Mouse (Mus musculus): ENCODE measurements at regions not wholly inside any gene's neighbourhood (a gene's known extent, or its start where the extent isn't known, plus 50 kb on each side); places are given as distances from the start of the nearest gene placed in this dataset.

DNA sequence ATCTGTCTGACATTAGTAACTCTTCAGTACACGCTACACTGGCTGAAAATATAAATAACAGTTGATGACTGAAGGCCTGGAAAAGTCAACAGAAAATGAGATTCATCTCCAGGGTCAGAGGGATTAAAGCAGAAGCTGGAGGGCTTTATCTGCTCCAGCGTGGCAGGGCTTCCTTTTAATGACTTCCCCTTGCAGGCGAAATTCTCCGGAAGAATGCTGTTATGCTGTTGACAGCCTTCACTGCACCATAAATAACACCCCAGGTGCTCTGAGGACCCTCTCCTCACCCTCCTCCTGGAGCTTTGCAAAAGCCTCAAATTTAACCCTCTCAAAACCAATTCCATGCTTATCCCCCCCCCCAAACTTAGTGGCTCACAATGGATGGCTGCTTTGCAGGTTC is 188.0 kb upstream of the Camk1g start:
- Histone ChIP-seq H3K9me3 (ENCODE audit: low read length) (no peaks in the 10 kb centered on the region), H3K36me3 (ENCODE audit: insufficient read depth, low read length) (no peaks in the 10 kb centered on the region), H3K4me1 (replicated peaks; ENCODE audit: low read depth, low read length) (no peaks in the 10 kb centered on the region), H3K27me3 (ENCODE audit: insufficient read depth, low read length) (peaks cover 4% of the 10 kb centered on the region; the same call in 1 of the 2 replicates), H3K4me3 (replicated peaks; ENCODE audit: low read length) (no peak overlapping the region)
- TF ChIP-seq NANOG (IDR thresholded peaks at IDR 0.05; ENCODE audit: borderline replicate concordance, low read length) (no peak), CTCF (conservative IDR thresholded peaks at IDR 0.05; ENCODE audit: low read length) (no peak), POU5F1 (IDR thresholded peaks at IDR 0.05; ENCODE audit: borderline replicate concordance, low read length) (no peak)

DNA sequence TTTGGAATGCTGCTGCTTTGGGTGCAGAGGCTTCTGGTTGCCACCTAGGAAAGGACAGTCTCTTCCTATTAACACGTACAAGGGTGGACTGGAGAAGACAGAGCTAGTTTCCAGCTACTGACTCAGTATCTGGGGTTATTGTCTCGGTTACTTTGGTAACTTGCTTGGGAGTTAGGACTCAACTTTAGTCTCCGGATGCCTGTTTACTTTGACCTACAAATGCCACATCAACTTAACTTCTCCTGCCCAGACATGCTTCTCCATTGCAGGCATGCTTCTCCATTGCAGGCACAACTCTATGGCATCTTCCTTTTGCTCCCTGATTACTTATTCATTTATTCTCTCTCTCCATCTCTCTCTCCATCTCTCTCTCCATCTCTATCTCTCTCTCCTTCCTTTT is 184.6 kb upstream of the Camk1g start:
- Histone ChIP-seq H3K36me3 (ENCODE audit: insufficient read depth, low read length) (no peaks in the 10 kb centered on the region), H3K4me1 (replicated peaks; ENCODE audit: low read depth, low read length) (peaks cover 18% of the 10 kb centered on the region), H3K4me3 (replicated peaks; ENCODE audit: low read length) (no peak overlapping the region), H3K9me3 (ENCODE audit: low read length) (no peaks in the 10 kb centered on the region), H3K27me3 (ENCODE audit: insufficient read depth, low read length) (peaks cover 4% of the 10 kb centered on the region; the same call in 1 of the 2 replicates)
- no peak for TF ChIP-seq NANOG (IDR thresholded peaks at IDR 0.05; ENCODE audit: borderline replicate concordance, low read length)
- no peak for TF ChIP-seq POU5F1 (IDR thresholded peaks at IDR 0.05; ENCODE audit: borderline replicate concordance, low read length)
- no peak for TF ChIP-seq CTCF (conservative IDR thresholded peaks at IDR 0.05; ENCODE audit: low read length)

DNA sequence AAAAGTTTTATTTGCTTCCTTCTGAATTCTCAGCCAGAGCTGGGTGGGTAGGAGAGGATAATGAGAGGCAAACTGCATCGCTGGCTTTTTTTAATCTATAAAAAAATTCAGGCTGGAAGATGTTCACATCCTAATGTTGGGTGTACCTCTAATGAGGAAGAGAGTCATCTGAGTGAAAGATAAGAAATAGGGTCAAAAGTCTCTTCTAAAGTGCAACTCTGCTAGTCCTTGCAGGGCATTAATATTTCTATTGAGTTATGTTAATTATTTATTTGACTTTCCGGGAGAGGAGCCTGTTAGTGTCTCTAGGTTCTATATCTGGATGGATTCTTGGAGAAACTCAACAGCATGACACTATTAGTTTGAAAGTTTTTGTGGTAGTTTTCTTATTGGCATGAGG is 182.2 kb upstream of the Camk1g start:
- TF ChIP-seq POU5F1 (IDR thresholded peaks at IDR 0.05; ENCODE audit: borderline replicate concordance, low read length), result no peak
- TF ChIP-seq NANOG (IDR thresholded peaks at IDR 0.05; ENCODE audit: borderline replicate concordance, low read length), result no peak
- TF ChIP-seq CTCF (conservative IDR thresholded peaks at IDR 0.05; ENCODE audit: low read length), result no peak
- Histone ChIP-seq H3K36me3 (ENCODE audit: insufficient read depth, low read length) (no peaks in the 10 kb centered on the region), H3K27me3 (ENCODE audit: insufficient read depth, low read length) (no peaks in the 10 kb centered on the region), H3K9me3 (ENCODE audit: low read length) (no peaks in the 10 kb centered on the region), H3K4me1 (replicated peaks; ENCODE audit: low read depth, low read length) (peaks cover 26% of the 10 kb centered on the region), H3K4me3 (replicated peaks; ENCODE audit: low read length) (no peak overlapping the region)

DNA sequence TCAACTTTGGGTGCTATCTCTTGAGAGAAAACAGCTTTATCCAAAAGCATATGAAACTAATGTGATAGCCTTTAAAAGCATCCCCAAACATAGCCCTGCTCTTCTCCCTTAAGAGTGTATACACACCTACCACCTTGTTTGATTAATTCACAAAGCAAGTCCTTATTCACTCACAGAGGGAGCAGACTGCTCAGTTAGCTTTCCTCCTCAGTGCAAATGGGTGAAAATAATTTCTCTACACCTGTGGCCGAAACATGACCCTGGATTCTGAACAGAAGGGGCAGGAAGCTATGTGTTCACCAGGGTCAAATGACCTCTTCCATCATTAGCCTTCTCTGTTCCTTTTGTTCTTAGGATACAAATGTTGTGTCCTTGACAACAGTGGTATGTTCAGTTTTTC is 181.2 kb upstream of the Camk1g start:
- H3K4me3 ChIP-seq (replicated peaks; ENCODE audit: low read length), result no peak overlapping the region
- TF ChIP-seq POU5F1 (IDR thresholded peaks at IDR 0.05; ENCODE audit: borderline replicate concordance, low read length) (no peak), NANOG (IDR thresholded peaks at IDR 0.05; ENCODE audit: borderline replicate concordance, low read length) (no peak), CTCF (conservative IDR thresholded peaks at IDR 0.05; ENCODE audit: low read length) (no peak)
- peaks cover 36% of the 10 kb centered on the region for H3K4me1 ChIP-seq (replicated peaks; ENCODE audit: low read depth, low read length)
- H3K27me3 ChIP-seq (ENCODE audit: insufficient read depth, low read length), result no peaks in the 10 kb centered on the region
- no peaks in the 10 kb centered on the region for H3K9me3 ChIP-seq (ENCODE audit: low read length)
- H3K36me3 ChIP-seq (ENCODE audit: insufficient read depth, low read length), result no peaks in the 10 kb centered on the region

DNA sequence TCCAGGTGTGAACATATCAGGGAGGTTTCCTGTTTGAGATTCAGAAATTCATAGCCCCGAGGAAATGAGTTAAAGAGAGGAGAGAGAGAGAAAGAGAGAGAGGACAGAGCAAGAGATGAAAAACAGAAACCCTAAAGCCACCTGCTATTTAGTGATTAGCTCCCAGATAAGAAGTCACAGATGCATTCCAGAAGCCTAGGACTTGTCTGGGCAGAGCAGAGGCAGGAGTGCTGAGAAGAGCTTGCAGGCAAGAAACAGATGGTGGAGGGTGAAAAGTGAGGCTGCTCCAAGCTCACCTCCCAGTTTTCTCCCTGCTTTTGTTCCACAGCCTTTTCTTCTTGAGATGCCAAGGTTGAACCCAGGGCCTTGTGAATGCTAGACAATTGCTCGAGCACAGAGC is 180.7 kb upstream of the Camk1g start:
- Histone ChIP-seq H3K27me3 (ENCODE audit: insufficient read depth, low read length) (no peaks in the 10 kb centered on the region), H3K4me1 (replicated peaks; ENCODE audit: low read depth, low read length) (peaks cover 42% of the 10 kb centered on the region), H3K4me3 (replicated peaks; ENCODE audit: low read length) (no peak overlapping the region), H3K9me3 (ENCODE audit: low read length) (no peaks in the 10 kb centered on the region), H3K36me3 (ENCODE audit: insufficient read depth, low read length) (no peaks in the 10 kb centered on the region)
- TF ChIP-seq CTCF (conservative IDR thresholded peaks at IDR 0.05; ENCODE audit: low read length) (no peak), POU5F1 (IDR thresholded peaks at IDR 0.05; ENCODE audit: borderline replicate concordance, low read length) (no peak), NANOG (IDR thresholded peaks at IDR 0.05; ENCODE audit: borderline replicate concordance, low read length) (no peak)

DNA sequence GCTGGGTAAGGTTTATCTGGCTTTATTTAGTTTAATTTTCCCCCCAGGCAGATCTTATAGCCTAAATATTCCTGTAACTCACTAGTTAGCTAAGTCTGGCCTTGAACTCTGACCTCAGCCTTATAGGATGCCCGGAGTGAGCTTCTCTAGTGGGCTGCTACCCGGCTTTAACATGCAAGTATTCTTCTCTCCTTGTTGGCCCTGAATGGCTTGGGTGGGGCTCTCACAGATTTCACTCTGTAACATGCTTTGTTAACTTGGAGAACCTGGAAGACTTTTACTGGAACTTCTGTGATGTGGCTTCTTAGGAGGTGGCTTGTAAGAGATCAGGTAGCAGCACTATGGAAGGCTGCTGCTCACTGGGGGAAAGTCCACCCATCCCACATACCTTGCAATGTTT is 177.3 kb upstream of the Camk1g start:
- peaks cover 74% of the 10 kb centered on the region for H3K4me1 ChIP-seq (replicated peaks; ENCODE audit: low read depth, low read length)
- TF ChIP-seq NANOG (IDR thresholded peaks at IDR 0.05; ENCODE audit: borderline replicate concordance, low read length), result no peak
- no peak for TF ChIP-seq CTCF (conservative IDR thresholded peaks at IDR 0.05; ENCODE audit: low read length)
- no peak for TF ChIP-seq POU5F1 (IDR thresholded peaks at IDR 0.05; ENCODE audit: borderline replicate concordance, low read length)
- H3K9me3 ChIP-seq (ENCODE audit: low read length), result no peaks in the 10 kb centered on the region
- H3K27me3 ChIP-seq (ENCODE audit: insufficient read depth, low read length), result no peaks in the 10 kb centered on the region
- H3K36me3 ChIP-seq (ENCODE audit: insufficient read depth, low read length), result no peaks in the 10 kb centered on the region
- H3K4me3 ChIP-seq (replicated peaks; ENCODE audit: low read length), result no peak overlapping the region

DNA sequence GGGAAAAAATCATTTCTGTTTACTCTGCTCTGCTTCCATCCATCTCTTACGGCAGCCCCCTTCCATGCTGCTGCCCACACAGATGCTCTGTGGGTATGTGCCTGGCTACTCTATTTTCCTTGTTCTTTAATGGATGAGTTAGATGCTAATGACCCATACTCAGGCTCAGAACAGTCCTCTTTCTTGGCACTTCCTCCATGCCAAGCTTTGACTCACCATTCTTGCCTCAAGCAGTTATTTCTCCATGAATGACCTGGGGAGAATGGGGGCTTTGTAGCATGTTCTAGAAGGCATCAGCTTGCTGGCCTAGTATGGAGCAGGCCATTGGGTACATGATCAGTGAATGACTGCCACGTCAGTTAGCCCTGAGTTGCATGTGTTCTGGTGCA is 175.9 kb upstream of the Camk1g start:
- H3K4me3 ChIP-seq (replicated peaks; ENCODE audit: low read length), result no peak overlapping the region
- no peaks in the 10 kb centered on the region for H3K9me3 ChIP-seq (ENCODE audit: low read length)
- TF ChIP-seq CTCF (conservative IDR thresholded peaks at IDR 0.05; ENCODE audit: low read length), result no peak
- no peak for TF ChIP-seq NANOG (IDR thresholded peaks at IDR 0.05; ENCODE audit: borderline replicate concordance, low read length)
- TF ChIP-seq POU5F1 (IDR thresholded peaks at IDR 0.05; ENCODE audit: borderline replicate concordance, low read length), result no peak
- no peaks in the 10 kb centered on the region for H3K27me3 ChIP-seq (ENCODE audit: insufficient read depth, low read length)
- no peaks in the 10 kb centered on the region for H3K36me3 ChIP-seq (ENCODE audit: insufficient read depth, low read length)
- peaks cover 78% of the 10 kb centered on the region for H3K4me1 ChIP-seq (replicated peaks; ENCODE audit: low read depth, low read length)

DNA sequence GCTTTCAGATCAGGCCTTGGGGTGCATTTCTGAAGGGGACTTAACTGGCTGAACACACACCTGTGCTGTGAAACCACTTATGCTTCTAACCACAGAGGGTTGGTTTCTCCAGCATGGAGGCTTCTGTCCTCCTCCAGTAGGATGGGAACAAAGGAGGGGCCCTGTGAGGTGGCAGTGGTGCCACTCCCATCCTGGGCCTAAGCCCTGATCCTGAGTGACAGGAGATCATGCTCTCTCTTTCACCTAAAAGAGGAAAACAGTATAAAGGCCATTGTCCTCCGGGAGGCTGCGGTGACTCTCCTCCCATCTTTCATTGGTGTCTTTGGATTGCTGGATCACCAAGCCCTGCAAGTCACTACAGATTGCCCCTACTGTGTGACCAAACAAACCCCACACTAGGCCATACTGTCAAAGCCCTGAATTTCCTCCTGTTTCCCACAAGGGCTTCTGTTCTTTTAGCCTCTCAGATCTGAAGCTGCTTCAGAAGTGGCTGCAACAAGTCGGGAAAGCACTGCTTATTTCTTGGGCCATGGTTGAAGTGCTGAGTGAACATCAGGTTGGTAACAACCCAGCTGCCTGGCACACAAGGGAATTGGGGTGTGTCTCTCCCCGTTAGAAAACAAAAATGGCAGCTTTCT is 175.4 kb upstream of the Camk1g start:
- Histone ChIP-seq H3K36me3 (ENCODE audit: insufficient read depth, low read length) (no peaks in the 10 kb centered on the region), H3K27me3 (ENCODE audit: insufficient read depth, low read length) (no peaks in the 10 kb centered on the region), H3K4me3 (replicated peaks; ENCODE audit: low read length) (no peak overlapping the region), H3K4me1 (replicated peaks; ENCODE audit: low read depth, low read length) (peaks cover 78% of the 10 kb centered on the region), H3K9me3 (ENCODE audit: low read length) (no peaks in the 10 kb centered on the region)
- no peak for TF ChIP-seq POU5F1 (IDR thresholded peaks at IDR 0.05; ENCODE audit: borderline replicate concordance, low read length)
- no peak for TF ChIP-seq CTCF (conservative IDR thresholded peaks at IDR 0.05; ENCODE audit: low read length)
- TF ChIP-seq NANOG (IDR thresholded peaks at IDR 0.05; ENCODE audit: borderline replicate concordance, low read length), result no peak

DNA sequence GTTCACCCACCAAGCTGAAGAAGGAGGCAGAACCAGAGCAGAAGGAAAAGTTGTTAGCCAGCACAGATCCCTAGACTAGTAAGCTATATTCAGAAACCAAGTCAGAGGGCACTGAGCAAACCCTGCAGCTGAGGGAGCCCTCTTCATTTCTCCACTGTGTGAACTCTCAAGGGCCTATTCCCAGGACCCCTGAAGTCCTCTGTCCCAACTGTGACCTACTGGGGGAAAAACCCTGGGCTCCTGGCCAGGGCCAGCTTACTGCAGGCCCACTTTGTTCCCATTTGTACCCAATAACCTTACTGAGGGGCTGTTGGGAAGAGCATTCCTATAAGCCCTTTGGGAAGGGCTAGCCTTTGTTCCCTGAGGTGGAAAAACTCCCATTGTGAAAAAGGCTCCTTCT is 174.7 kb upstream of the Camk1g start:
- Histone ChIP-seq H3K9me3 (ENCODE audit: low read length) (no peaks in the 10 kb centered on the region), H3K4me3 (replicated peaks; ENCODE audit: low read length) (no peak overlapping the region), H3K36me3 (ENCODE audit: insufficient read depth, low read length) (no peaks in the 10 kb centered on the region), H3K4me1 (replicated peaks; ENCODE audit: low read depth, low read length) (peaks cover 81% of the 10 kb centered on the region), H3K27me3 (ENCODE audit: insufficient read depth, low read length) (no peaks in the 10 kb centered on the region)
- no peak for TF ChIP-seq NANOG (IDR thresholded peaks at IDR 0.05; ENCODE audit: borderline replicate concordance, low read length)
- TF ChIP-seq CTCF (conservative IDR thresholded peaks at IDR 0.05; ENCODE audit: low read length), result no peak
- TF ChIP-seq POU5F1 (IDR thresholded peaks at IDR 0.05; ENCODE audit: borderline replicate concordance, low read length), result no peak

All from E14TG2a.4 (cell line).